9 mouse cellular contexts compared by ENCODE assay signal in genomic region chr9:78844969-78845683, GRCm38 (mm10).
DNase-seq lines count a peak whose midpoint lies in the region; ATAC-seq and TF ChIP-seq lines count a peak whose summit lies in the region.
"Had no signal": no experiment of that assay in that cellular context is flagged by ENCODE, and none has a peak within 500 bp of the region (broad histone marks: within the 10 kb centered on the region; RNA-seq: fewer than 3 reads in every experiment).

No protein-coding gene starts in this region.

- H3K27ac ChIP-seq in lung, embryonic 14.5 days (ENCODE audit: low read depth): peak overlapping the region; percentile 18; the same call in 1 of the 2 replicates
- H3K27ac ChIP-seq in embryonic facial prominence, embryonic 14.5 days (replicated peaks; ENCODE audit: low read depth, low read length): peak overlapping the region; percentile 61; the same call in 1 of the 2 replicates
- no peak overlapping the region for H3K27ac ChIP-seq in stomach, embryonic 15.5 days

- DNase-seq in lung, embryonic 14.5 days: peak; percentile 94
- no peak for DNase-seq in lung, adult 2 months
- peak; percentile 85 for DNase-seq in embryonic facial prominence, embryonic 14.5 days (ENCODE audit: low spot score)
- peak; percentile 54 for DNase-seq in hindlimb bud, embryonic 11.5 days (ENCODE audit: extremely low spot score, low read depth, low spot score)
- DNase-seq in urinary bladder, postnatal 25 days (ENCODE audit: low spot score): no peak
- DNase-seq in thymus, postnatal 25 days: no peak

- H3K9me3 ChIP-seq in lung, embryonic 14.5 days (ENCODE audit: low read depth, low read length): no peaks in the 10 kb centered on the region
- H3K9me3 ChIP-seq in embryonic facial prominence, embryonic 14.5 days (ENCODE audit: control insufficient read depth, low read length): no peaks in the 10 kb centered on the region
- no peaks in the 10 kb centered on the region for H3K9me3 ChIP-seq in stomach, embryonic 15.5 days

- no peaks in the 10 kb centered on the region for H3K27me3 ChIP-seq in lung, embryonic 14.5 days (ENCODE audit: insufficient read depth, low read length)
- H3K27me3 ChIP-seq in embryonic facial prominence, embryonic 14.5 days (replicated peaks; ENCODE audit: control insufficient read depth, insufficient read depth, low read length): no peaks in the 10 kb centered on the region
- no peaks in the 10 kb centered on the region for H3K27me3 ChIP-seq in stomach, embryonic 15.5 days (replicated peaks)
- H3K27me3 ChIP-seq: megakaryocyte, embryonic 14.5 days had no signal

- H3K9ac ChIP-seq in lung, embryonic 14.5 days: no peak overlapping the region
- no peak overlapping the region for H3K9ac ChIP-seq in embryonic facial prominence, embryonic 14.5 days (ENCODE audit: low read depth, low read length)
- H3K9ac ChIP-seq in stomach, embryonic 15.5 days: no peak overlapping the region

- H3K4me3 ChIP-seq in lung, embryonic 14.5 days (ENCODE audit: low read depth, low read length): no peak overlapping the region
- H3K4me3 ChIP-seq in lung, adult 2 months (replicated peaks; ENCODE audit: extremely low read depth, low read depth, low read length): no peak overlapping the region
- H3K4me3 ChIP-seq in embryonic facial prominence, embryonic 14.5 days (ENCODE audit: low read depth, low read length): no peak overlapping the region
- H3K4me3 ChIP-seq in stomach, embryonic 15.5 days (replicated peaks): no peak overlapping the region
- H3K4me3 ChIP-seq: megakaryocyte, embryonic 14.5 days had no signal

- no peak for TF ChIP-seq CTCF in lung, embryonic 14.5 days (IDR thresholded peaks at IDR 0.05; ENCODE audit: low read depth)
- TF ChIP-seq CTCF in lung, adult 2 months (IDR thresholded peaks at IDR 0.05; ENCODE audit: insufficient read depth, low read length): no peak

- 15% methylated on average over 9 of the region's 9 CpGs for WGBS in lung, embryonic 14.5 days
- WGBS in lung, adult 2 months: 15% methylated on average over 9 of the region's 9 CpGs
- 38% methylated on average over 9 of the region's 9 CpGs for WGBS in embryonic facial prominence, embryonic 14.5 days
- 16% methylated on average over 9 of the region's 9 CpGs for WGBS in stomach, embryonic 15.5 days

- H3K4me1 ChIP-seq in lung, embryonic 14.5 days (ENCODE audit: insufficient read depth): peaks cover 17% of the 10 kb centered on the region; the same call in 1 of the 2 replicates
- no peaks in the 10 kb centered on the region for H3K4me1 ChIP-seq in lung, adult 2 months (ENCODE audit: control insufficient read depth, insufficient read depth, low read length)
- H3K4me1 ChIP-seq in embryonic facial prominence, embryonic 14.5 days (ENCODE audit: control insufficient read depth, insufficient read depth, low read length): peaks cover 9% of the 10 kb centered on the region
- H3K4me1 ChIP-seq in stomach, embryonic 15.5 days: peaks cover 10% of the 10 kb centered on the region; the same call in 1 of the 2 replicates
- H3K4me1 ChIP-seq: megakaryocyte, embryonic 14.5 days had no signal

- peak overlapping the region; percentile 32; the same call in 1 of the 2 replicates for H3K4me2 ChIP-seq in lung, embryonic 14.5 days
- H3K4me2 ChIP-seq in embryonic facial prominence, embryonic 14.5 days (ENCODE audit: low read depth, low read length): peak overlapping the region; percentile 15; the same call in 1 of the 2 replicates
- no peak overlapping the region; the same call in 1 of the 2 replicates for H3K4me2 ChIP-seq in stomach, embryonic 15.5 days

- no peaks in the 10 kb centered on the region for H3K36me3 ChIP-seq in lung, embryonic 14.5 days (ENCODE audit: insufficient read depth)
- no peaks in the 10 kb centered on the region for H3K36me3 ChIP-seq in embryonic facial prominence, embryonic 14.5 days (ENCODE audit: control insufficient read depth, insufficient read depth, low read length)
- H3K36me3 ChIP-seq in stomach, embryonic 15.5 days: no peaks in the 10 kb centered on the region

- ATAC-seq in lung, embryonic 14.5 days (ENCODE audit: insufficient read depth): peak; percentile 98
- peak; percentile 79; the same call in 1 of the 2 replicates for ATAC-seq in embryonic facial prominence, embryonic 14.5 days (ENCODE audit: low read depth)
- ATAC-seq in stomach, embryonic 15.5 days (ENCODE audit: insufficient read depth, low FRiP score, low read depth): peak; percentile 73; the same call in 1 of the 2 replicates
- ATAC-seq in cerebellum, adult (ENCODE audit: insufficient number of reproducible peaks, low FRiP score, low TSS enrichment): no peak

- TF ChIP-seq POLR2A in lung, adult 2 months (IDR thresholded peaks at IDR 0.05; ENCODE audit: borderline replicate concordance, extremely low read depth, low read depth, low read length): no peak

Comparison
In these comparisons a context has a peak if more than half of its experiments do, and no peak if none do; other contexts are left out.
1. DNase-seq: peak in lung, embryonic 14.5 days (single experiment), embryonic facial prominence, embryonic 14.5 days (single experiment) and hindlimb bud, embryonic 11.5 days (single experiment); none in lung, adult 2 months (single experiment), urinary bladder, postnatal 25 days (single experiment) and thymus, postnatal 25 days (single experiment).